ENCODE assay signal across 19 mouse cellular contexts in genomic region chr2:169272018-169272417, GRCm38 (mm10).
A peak's percentile ranks its signal among the peaks of the same experiment; 100 is the strongest.
DNase-seq lines count a peak whose midpoint lies in the region; ATAC-seq and TF ChIP-seq lines count a peak whose summit lies in the region.
"Had no signal": no experiment of that assay in that cellular context is flagged by ENCODE, and none has a peak within 500 bp of the region (broad histone marks: within the 10 kb centered on the region; RNA-seq: fewer than 3 reads in every experiment).

No protein-coding gene starts in this region.

- H3K27ac ChIP-seq in forebrain, postnatal 0 days (ENCODE audit: low read depth, low read length): no peak overlapping the region
- no peak overlapping the region for H3K27ac ChIP-seq in forebrain, embryonic 14.5 days (ENCODE audit: low read depth, low read length)
- no peak overlapping the region for H3K27ac ChIP-seq in layer of hippocampus, adult 2 months
- H3K27ac ChIP-seq in cortical plate, adult 2 months (ENCODE audit: insufficient read depth, low read length): no peak overlapping the region
- H3K27ac ChIP-seq in midbrain, embryonic 15.5 days: 0 out of 2 replicates have a peak overlapping the region, but pooled peaks have one; percentile 35
- H3K27ac ChIP-seq: forebrain, embryonic 13.5 days; limb, embryonic 10.5 days; macrophage had no signal

- no peak for ATAC-seq in forebrain, postnatal 0 days
- ATAC-seq in forebrain, embryonic 14.5 days: no peak
- 0 out of 2 replicates have a peak, but pooled peaks have one; percentile 52 for ATAC-seq in midbrain, embryonic 15.5 days (replicated peaks)
- ATAC-seq in inflammation-experienced regulatory T-cells, adult 6 months: no peak

- H3K9ac ChIP-seq in forebrain, postnatal 0 days: no peak overlapping the region
- no peak overlapping the region for H3K9ac ChIP-seq in forebrain, embryonic 14.5 days (ENCODE audit: low read length)
- no peak overlapping the region for H3K9ac ChIP-seq in midbrain, embryonic 15.5 days
- H3K9ac ChIP-seq: forebrain, embryonic 13.5 days had no signal

- H3K36me3 ChIP-seq in forebrain, postnatal 0 days (ENCODE audit: insufficient read depth): no peaks in the 10 kb centered on the region
- H3K36me3 ChIP-seq in forebrain, embryonic 14.5 days (ENCODE audit: control insufficient read depth, insufficient read depth, low read length): no peaks in the 10 kb centered on the region
- no peaks in the 10 kb centered on the region for H3K36me3 ChIP-seq in midbrain, embryonic 15.5 days (replicated peaks)
- H3K36me3 ChIP-seq: limb, embryonic 10.5 days had no signal

- TF ChIP-seq CTCF in forebrain, postnatal 0 days (IDR thresholded peaks at IDR 0.05; ENCODE audit: low read depth): peak; percentile 29
- peak; percentile 38 for TF ChIP-seq CTCF in layer of hippocampus, adult 2 months (conservative IDR thresholded peaks at IDR 0.05)
- 0 out of 2 replicates have a peak, but pooled peaks have one; percentile 5 for TF ChIP-seq CTCF in cortical plate, adult 2 months (IDR thresholded peaks at IDR 0.05; ENCODE audit: extremely low read depth, insufficient read depth, low read length)

- H3K4me1 ChIP-seq in forebrain, postnatal 0 days (ENCODE audit: insufficient read depth): no peaks in the 10 kb centered on the region
- peaks cover 9% of the 10 kb centered on the region for H3K4me1 ChIP-seq in forebrain, embryonic 14.5 days (ENCODE audit: control insufficient read depth, insufficient read depth, low read length)
- H3K4me1 ChIP-seq in cortical plate, adult 2 months (ENCODE audit: control insufficient read depth, insufficient read depth, low read length): no peaks in the 10 kb centered on the region
- peaks cover 16% of the 10 kb centered on the region for H3K4me1 ChIP-seq in midbrain, embryonic 15.5 days

- H3K4me2 ChIP-seq in forebrain, postnatal 0 days (ENCODE audit: low read depth): no peak overlapping the region
- H3K4me2 ChIP-seq in forebrain, embryonic 14.5 days (ENCODE audit: low read length): no peak overlapping the region
- no peak overlapping the region for H3K4me2 ChIP-seq in midbrain, embryonic 15.5 days
- H3K4me2 ChIP-seq: forebrain, embryonic 13.5 days; liver, embryonic 11.5 days had no signal

- no peak for DNase-seq in forebrain, postnatal 0 days
- DNase-seq in forebrain, embryonic 14.5 days (ENCODE audit: low spot score): no peak
- DNase-seq in layer of hippocampus, adult 2 months (ENCODE audit: low spot score in 2 of 2): no peak
- no peak for DNase-seq in layer of hippocampus, postnatal 10 days (ENCODE audit: low spot score in 2 of 2)
- no peak for DNase-seq in right cerebral cortex, postnatal 36 days (ENCODE audit: low spot score in 2 of 2)
- DNase-seq: adrenal gland, postnatal 25 days; cerebellum, adult 8-10 months; heart, adult 18-20 months; heart, postnatal 4 days; kidney, adult 18-20 months; lung, adult 2 months; thymus, postnatal 25 days had no signal

- 26% methylated on average over 4 of the region's 4 CpGs for WGBS in forebrain, postnatal 0 days
- 40% methylated on average over 4 of the region's 4 CpGs for WGBS in forebrain, embryonic 14.5 days
- 36% methylated on average over 4 of the region's 4 CpGs for WGBS in midbrain, embryonic 15.5 days

- no peak for TF ChIP-seq POLR2A in cortical plate, adult 2 months (IDR thresholded peaks at IDR 0.05; ENCODE audit: extremely low read depth, insufficient read depth, low read length)

- no peaks in the 10 kb centered on the region for H3K9me3 ChIP-seq in forebrain, postnatal 0 days (ENCODE audit: low read length)
- no peaks in the 10 kb centered on the region for H3K9me3 ChIP-seq in forebrain, embryonic 14.5 days (replicated peaks; ENCODE audit: control insufficient read depth, low read length)
- no peaks in the 10 kb centered on the region for H3K9me3 ChIP-seq in midbrain, embryonic 15.5 days
- H3K9me3 ChIP-seq: forebrain, embryonic 13.5 days; limb, embryonic 10.5 days had no signal

- no peak overlapping the region for H3K4me3 ChIP-seq in forebrain, postnatal 0 days (ENCODE audit: low read depth, low read length)
- H3K4me3 ChIP-seq in forebrain, embryonic 14.5 days (ENCODE audit: low read depth, low read length): no peak overlapping the region
- H3K4me3 ChIP-seq in layer of hippocampus, adult 2 months: no peak overlapping the region
- H3K4me3 ChIP-seq in cortical plate, adult 2 months (ENCODE audit: insufficient read depth, low read length): no peak overlapping the region
- no peak overlapping the region for H3K4me3 ChIP-seq in midbrain, embryonic 15.5 days
- H3K4me3 ChIP-seq: forebrain, embryonic 13.5 days; limb, embryonic 10.5 days had no signal

- no peaks in the 10 kb centered on the region for H3K27me3 ChIP-seq in forebrain, postnatal 0 days (ENCODE audit: insufficient read depth, low read length)
- no peaks in the 10 kb centered on the region for H3K27me3 ChIP-seq in forebrain, embryonic 14.5 days (replicated peaks; ENCODE audit: control insufficient read depth, insufficient read depth, low read length)
- no peaks in the 10 kb centered on the region for H3K27me3 ChIP-seq in midbrain, embryonic 15.5 days (replicated peaks)
- H3K27me3 ChIP-seq: forebrain, embryonic 13.5 days had no signal
